Mouse (Mus musculus) stomach, postnatal 0 days (tissue): ENCODE data around the gene Madd. TPM values are rescaled to one million over a fixed set of nuclear protein-coding genes. Genes with fewer than 3 reads are reported as not detected.
A peak's percentile ranks its signal among the peaks of the same experiment; 100 is the strongest.

ENCODE experiments used
- ATAC-seq: fragments of 200-750 bp; cut with Nextera tagmentation; 2 replicates; pipeline ENCODE4 v1.8.0; 2017; ENCODE audit not compliant: low FRiP score, low TSS enrichment
- DNase-seq: peaks from one replicate; pipeline ENCODE4 v3.0.0-alpha.2; 2016; ENCODE audit warnings: low spot score
- H3K27ac ChIP-seq: fragments of 300-500 bp; sonication (generic); replicated peaks from 2 replicates; pipeline ENCODE4 v1.5.1; 2014; ENCODE audit warnings: mild to moderate bottlenecking, control low read depth
- H3K27me3 ChIP-seq: fragments of 300-500 bp; sonication (generic); 2 replicates; pipeline ENCODE4 v1.6.1; 2014; ENCODE audit warnings: low read length; ENCODE audit not compliant: control insufficient read depth, insufficient read depth
- H3K36me3 ChIP-seq: fragments of 300-500 bp; sonication (generic); 2 replicates; pipeline ENCODE4 v1.6.1; 2014; ENCODE audit warnings: low read length, mixed read lengths; ENCODE audit not compliant: control insufficient read depth, insufficient read depth
- H3K4me1 ChIP-seq: fragments of 300-500 bp; sonication (generic); replicated peaks from 2 replicates; pipeline ENCODE4 v1.6.1; 2014; ENCODE audit warnings: antibody characterized with exemption; ENCODE audit not compliant: control insufficient read depth, insufficient read depth
- H3K4me2 ChIP-seq: fragments of 300-500 bp; sonication (generic); replicated peaks from 2 replicates; pipeline ENCODE4 v1.6.1; 2014; ENCODE audit warnings: low read depth, mild to moderate bottlenecking, control low read depth, moderate library complexity
- H3K4me3 ChIP-seq: fragments of 300-500 bp; sonication (generic); 2 replicates; pipeline ENCODE4 v1.5.1; 2014; ENCODE audit warnings: low read depth, low read length, control low read depth
- H3K9ac ChIP-seq: fragments of 300-500 bp; sonication (generic); 2 replicates; pipeline ENCODE4 v1.6.1; 2014; ENCODE audit warnings: mild to moderate bottlenecking, low read length, control low read depth, mixed read lengths
- H3K9me3 ChIP-seq: fragments of 300-500 bp; sonication (generic); 2 replicates; pipeline ENCODE4 v1.6.1; 2016; ENCODE audit warnings: low read length; ENCODE audit not compliant: control insufficient read depth
- CTCF ChIP-seq: IDR thresholded peaks from 2 replicates; pipeline ENCODE4 v1.5.1; 2016; ENCODE audit warnings: antibody characterized with exemption, low read depth, mild to moderate bottlenecking, moderate library complexity
- EP300 ChIP-seq: optimal IDR thresholded peaks from 2 replicates; pipeline ENCODE3; 2016; ENCODE audit warnings: antibody characterized with exemption
- WGBS: fragments of 180-500 bp; shearing (Covaris S2); extraction: QIAGEN DNeasy Blood & Tissue Kit; methylation state at CpG from one replicate; pipeline ENCODE4 v1.1.7; 2014; 5-methylcytosine and 5-hydroxymethylcytosine counted together
- polyA plus RNA-seq: library from polyadenylated mRNA; unstranded; fragments of >200 nt; fragmentation: Nextera tagmentation; extraction: Ambion mirVana; gene quantifications from 2 replicates; pipeline ENCODE4 v1.2.1, GENCODE M21; 2015

The Madd gene
- polyA plus RNA-seq, 1 experiment from 2014 or later = 8.7 TPM

GRCm38 (mm10) chr2:91182016-91182404, 1.6 kb downstream of the Madd start:
- DNase-seq (no peak), ATAC-seq (no peak)
- no peaks in the 10 kb centered on the region for H3K27me3 ChIP-seq
- no peaks in the 10 kb centered on the region for H3K9me3 ChIP-seq
- peak overlapping the region; percentile 79 for H3K9ac ChIP-seq
- TF ChIP-seq EP300 (no peak), CTCF (no peak)
- H3K27ac ChIP-seq = peak overlapping the region; percentile 86; the same call in 1 of the 2 replicates
- H3K4me1 ChIP-seq = 0 out of 2 replicates have a peak, but pooled peaks cover 3% of the 10 kb centered on the region
- H3K4me2 ChIP-seq = peak overlapping the region; percentile 83
- 12% methylated on average over 8 of the region's 8 CpGs for WGBS
- no peaks in the 10 kb centered on the region for H3K36me3 ChIP-seq
- H3K4me3 ChIP-seq = peak overlapping the region; percentile 92

DNA sequence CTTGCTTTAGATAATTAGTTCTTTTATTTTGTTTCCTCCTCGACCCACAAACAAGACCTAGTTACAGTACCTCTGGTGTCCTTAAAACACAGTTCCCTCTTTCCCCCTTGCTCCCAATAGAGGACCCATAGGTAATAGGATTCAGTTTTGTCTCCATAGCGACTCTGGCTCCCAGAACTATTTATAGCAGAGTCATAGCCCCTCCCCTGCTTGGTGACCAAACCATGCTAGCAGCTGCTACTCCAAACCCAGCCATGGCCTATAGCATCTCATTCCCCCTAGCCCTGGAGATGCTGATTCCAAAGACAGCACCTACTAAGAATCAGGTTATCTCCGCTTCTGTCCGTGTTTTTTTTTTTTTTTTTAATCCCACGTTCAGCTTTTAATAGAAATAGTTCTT, 2.9 kb downstream of the Madd start:
- H3K27me3 ChIP-seq = no peaks in the 10 kb centered on the region
- no peak for ATAC-seq
- H3K9me3 ChIP-seq = no peaks in the 10 kb centered on the region
- WGBS = 76% methylated on average over 5 of the region's 5 CpGs
- no peak overlapping the region for H3K4me2 ChIP-seq
- 0 out of 2 replicates have a peak, but pooled peaks cover 3% of the 10 kb centered on the region for H3K4me1 ChIP-seq
- no peak overlapping the region for H3K27ac ChIP-seq
- no peak overlapping the region for H3K4me3 ChIP-seq
- H3K36me3 ChIP-seq = no peaks in the 10 kb centered on the region
- no peak overlapping the region for H3K9ac ChIP-seq
- no peak for TF ChIP-seq EP300
- no peak for TF ChIP-seq CTCF
- no peak for DNase-seq

GRCm38 (mm10) chr2:91179825-91180224, 3.8 kb downstream of the Madd start:
- 0 out of 2 replicates have a peak, but pooled peaks cover 3% of the 10 kb centered on the region for H3K4me1 ChIP-seq
- TF ChIP-seq EP300 (no peak), CTCF (no peak)

GRCm38 (mm10) chr2:91176234-91176633, 7.4 kb downstream of the Madd start:
- no peak overlapping the region for H3K9ac ChIP-seq
- H3K27me3 ChIP-seq = no peaks in the 10 kb centered on the region
- H3K4me2 ChIP-seq = no peak overlapping the region
- ATAC-seq (peak; percentile 73), DNase-seq (no peak)
- H3K4me3 ChIP-seq = no peak overlapping the region
- TF ChIP-seq EP300 (no peak), CTCF (no peak)
- 69% methylated on average over 6 of the region's 6 CpGs for WGBS
- H3K4me1 ChIP-seq = no peaks in the 10 kb centered on the region
- H3K27ac ChIP-seq = 0 out of 2 replicates have a peak overlapping the region, but pooled peaks have one; percentile 13
- peaks cover 4% of the 10 kb centered on the region; the same call in 1 of the 2 replicates for H3K36me3 ChIP-seq
- H3K9me3 ChIP-seq = no peaks in the 10 kb centered on the region

More at GRCm38 (mm10) chr2:91179825-91180224, 3.8 kb downstream of the Madd start:
- Histone ChIP-seq H3K9me3 (no peaks in the 10 kb centered on the region), H3K27ac (no peak overlapping the region), H3K36me3 (no peaks in the 10 kb centered on the region), H3K27me3 (no peaks in the 10 kb centered on the region), H3K9ac (no peak overlapping the region), H3K4me2 (no peak overlapping the region), H3K4me3 (no peak overlapping the region)
- ATAC-seq (no peak), DNase-seq (no peak)
- 41% methylated on average over 4 of the region's 4 CpGs for WGBS

GRCm38 (mm10) chr2:91175490-91175889, 8.1 kb downstream of the Madd start:
- no peaks in the 10 kb centered on the region for H3K4me1 ChIP-seq
- peaks cover 4% of the 10 kb centered on the region; the same call in 1 of the 2 replicates for H3K36me3 ChIP-seq
- H3K9ac ChIP-seq = no peak overlapping the region
- 77% methylated on average over 4 of the region's 4 CpGs for WGBS
- H3K4me3 ChIP-seq = no peak overlapping the region
- no peaks in the 10 kb centered on the region for H3K9me3 ChIP-seq
- H3K4me2 ChIP-seq = no peak overlapping the region
- DNase-seq (no peak), ATAC-seq (no peak)
- no peaks in the 10 kb centered on the region for H3K27me3 ChIP-seq
- H3K27ac ChIP-seq = no peak overlapping the region
- TF ChIP-seq CTCF (no peak), EP300 (no peak)

- ATAC-seq = no peak
- 81% methylated on average over 25 of the region's 25 CpGs for WGBS
These were observed 13.9 kb downstream of the Madd start for GRCm38 (mm10) chr2:91169587-91170322.

More at GRCm38 (mm10) chr2:91169587-91170322, 13.9 kb downstream of the Madd start:
- TF ChIP-seq CTCF (no peak), EP300 (no peak)
- Histone ChIP-seq H3K9me3 (no peaks in the 10 kb centered on the region), H3K4me2 (no peak overlapping the region), H3K27me3 (no peaks in the 10 kb centered on the region), H3K4me3 (no peak overlapping the region), H3K27ac (no peak overlapping the region), H3K9ac (no peak overlapping the region), H3K36me3 (peaks cover 6% of the 10 kb centered on the region; the same call in 1 of the 2 replicates), H3K4me1 (no peaks in the 10 kb centered on the region)
- no peak for DNase-seq
